Mouse (Mus musculus): ENCODE measurements around the gene Pin1. TPM values are rescaled to one million over a fixed set of nuclear protein-coding genes. Genes with fewer than 3 reads are reported as not detected.

The Pin1 gene
- polyA plus RNA-seq, 1 experiment from 2014 or later = 61.0 TPM

DNA sequence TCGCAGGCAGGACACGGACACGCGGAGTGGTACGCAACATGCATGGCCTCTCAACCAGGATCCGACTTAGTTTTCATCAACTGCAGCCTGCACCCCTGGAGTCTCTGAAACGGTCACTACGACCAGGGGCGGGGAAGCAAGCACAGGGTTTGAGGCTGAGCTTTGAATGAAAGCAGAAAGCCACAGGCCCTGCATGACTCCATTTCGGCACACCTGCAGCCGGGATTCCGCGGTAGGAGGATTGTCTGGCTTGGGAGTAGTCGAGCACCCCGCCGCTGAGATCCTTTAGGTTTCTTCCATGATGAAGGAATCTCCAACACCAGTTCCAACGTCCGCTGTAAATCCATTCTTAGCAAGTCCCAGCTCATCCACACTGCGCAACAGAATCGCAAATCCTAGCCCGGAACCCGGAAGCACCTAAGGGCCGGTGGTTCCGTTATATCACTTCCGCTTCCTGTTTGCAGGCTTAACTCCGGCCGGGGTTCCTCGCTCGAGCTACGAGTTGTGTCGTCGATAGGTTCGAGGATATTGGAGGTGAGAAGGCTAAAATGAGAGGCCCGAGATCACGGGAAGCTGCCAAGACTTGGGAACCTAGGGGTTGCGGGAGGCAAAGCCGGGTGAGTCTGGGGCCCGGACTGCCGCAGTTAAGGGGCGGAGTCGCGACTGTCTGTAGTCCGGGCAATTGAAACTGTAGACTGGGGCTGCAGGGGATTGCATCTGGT is 7.4 kb upstream of the Pin1 start, which contains the start of gene Fbxl12:
Gene Fbxl12, minus strand, starts transcription at position 408 of the 722 bp plus-strand sequence.
- Histone ChIP-seq H3K9me3 (replicated peaks; ENCODE audit: control insufficient read depth, low read length, poor library complexity, severe bottlenecking) (no peaks in the 10 kb centered on the region), H3K27me3 (ENCODE audit: control insufficient read depth, insufficient read depth, low read depth, low read length) (no peaks in the 10 kb centered on the region), H3K4me2 (ENCODE audit: low read length) (peak within 1 kb of the TSS; percentile 99), H3K9ac (ENCODE audit: low read depth, low read length) (peak within 1 kb of the TSS; percentile 89), H3K27ac (ENCODE audit: low read length) (peak within 1 kb of the TSS; percentile 89), H3K4me1 (ENCODE audit: control insufficient read depth, insufficient read depth, low read length) (peaks cover 32% of the 10 kb centered on the region), H3K36me3 (ENCODE audit: control insufficient read depth, insufficient read depth, low read length) (peaks cover 7% of the 10 kb centered on the region; the same call in 1 of the 2 replicates), H3K4me3 (ENCODE audit: low read depth, low read length) (peak within 1 kb of the TSS; percentile 84)
- under 1% methylated on average over 43 of the region's 43 CpGs for WGBS
- ATAC-seq = peak; percentile 29

DNA sequence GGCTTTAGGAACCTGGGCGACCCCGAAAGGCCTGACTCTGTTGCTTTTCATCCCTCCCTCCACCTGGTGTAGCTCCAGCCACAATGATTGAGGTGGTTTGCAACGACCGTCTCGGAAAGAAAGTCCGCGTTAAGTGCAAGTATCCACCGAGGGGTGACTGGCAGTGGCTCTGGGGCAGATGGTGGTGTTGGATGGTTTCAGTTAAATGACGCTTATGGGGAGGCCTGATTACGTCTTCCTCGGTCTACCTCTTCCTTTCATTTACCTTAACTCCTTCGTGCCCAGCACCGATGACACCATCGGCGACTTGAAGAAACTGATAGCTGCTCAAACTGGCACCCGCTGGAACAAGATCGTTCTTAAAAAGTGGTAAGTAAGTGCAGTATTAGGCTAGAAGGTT is 6.8 kb upstream of the Pin1 start:
- peaks cover 7% of the 10 kb centered on the region; the same call in 1 of the 2 replicates for H3K36me3 ChIP-seq (ENCODE audit: control insufficient read depth, insufficient read depth, low read length)
- H3K4me2 ChIP-seq (ENCODE audit: low read length) = peak overlapping the region; percentile 99
- WGBS = 6% methylated on average over 17 of the region's 17 CpGs
- peak overlapping the region; percentile 89 for H3K27ac ChIP-seq (ENCODE audit: low read length)
- ATAC-seq = no peak
- peak overlapping the region; percentile 89 for H3K9ac ChIP-seq (ENCODE audit: low read depth, low read length)
- H3K9me3 ChIP-seq (replicated peaks; ENCODE audit: control insufficient read depth, low read length, poor library complexity, severe bottlenecking) = no peaks in the 10 kb centered on the region
- H3K4me3 ChIP-seq (ENCODE audit: low read depth, low read length) = peak overlapping the region; percentile 84
- peaks cover 28% of the 10 kb centered on the region for H3K4me1 ChIP-seq (ENCODE audit: control insufficient read depth, insufficient read depth, low read length)
- no peaks in the 10 kb centered on the region for H3K27me3 ChIP-seq (ENCODE audit: control insufficient read depth, insufficient read depth, low read depth, low read length)

DNA sequence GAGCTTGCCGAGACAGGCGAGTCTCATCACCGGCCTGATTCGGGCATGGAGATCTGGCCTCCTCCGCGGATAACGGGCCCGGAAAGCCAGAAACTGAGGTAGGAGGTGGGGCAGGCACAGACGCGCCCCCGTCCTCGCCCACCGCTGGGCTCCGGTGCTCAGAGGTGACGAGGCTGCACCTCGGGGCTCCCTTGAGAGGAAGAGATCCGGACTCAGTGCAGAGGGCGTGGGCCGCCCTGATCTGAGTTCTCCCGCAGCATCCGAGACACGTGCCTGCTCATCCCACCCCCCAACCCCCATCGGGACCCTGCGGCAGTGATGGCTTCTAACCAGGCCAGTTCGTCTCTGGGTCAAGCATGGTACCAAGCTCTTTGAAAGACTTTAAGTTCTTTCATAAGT is 364 bp downstream of the Pin1 start:
- under 1% methylated on average over 21 of the region's 25 CpGs for WGBS
- Histone ChIP-seq H3K9me3 (replicated peaks; ENCODE audit: control insufficient read depth, low read length, poor library complexity, severe bottlenecking) (no peaks in the 10 kb centered on the region), H3K27me3 (ENCODE audit: control insufficient read depth, insufficient read depth, low read depth, low read length) (no peaks in the 10 kb centered on the region), H3K4me2 (ENCODE audit: low read length) (peak overlapping the region; percentile 84), H3K4me3 (ENCODE audit: low read depth, low read length) (peak overlapping the region; percentile 98), H3K27ac (ENCODE audit: low read length) (peak overlapping the region; percentile 67), H3K9ac (ENCODE audit: low read depth, low read length) (peak overlapping the region; percentile 86), H3K36me3 (ENCODE audit: control insufficient read depth, insufficient read depth, low read length) (peaks cover 14% of the 10 kb centered on the region), H3K4me1 (ENCODE audit: control insufficient read depth, insufficient read depth, low read length) (peaks cover 30% of the 10 kb centered on the region)
- ATAC-seq = peak; percentile 41

DNA sequence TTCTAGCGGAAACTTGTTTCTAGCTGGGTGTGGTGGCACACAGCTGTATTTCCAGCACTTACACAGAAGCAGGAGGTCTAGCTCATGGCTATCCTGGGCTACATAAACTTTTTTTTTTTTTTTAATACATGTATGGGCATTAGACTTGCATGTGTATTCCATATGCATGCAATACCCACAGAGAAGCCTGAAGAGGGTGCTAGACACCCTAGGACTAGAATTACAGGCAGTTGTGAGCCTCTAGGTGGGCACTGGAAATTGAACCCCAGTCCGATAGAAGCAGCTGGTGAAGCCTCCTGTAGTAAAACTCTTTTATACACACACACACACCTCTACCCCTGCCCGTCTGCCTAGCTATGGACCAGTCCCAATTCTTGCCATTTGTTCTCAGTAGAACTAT is 2.0 kb downstream of the Pin1 start:
- Histone ChIP-seq H3K27me3 (ENCODE audit: control insufficient read depth, insufficient read depth, low read depth, low read length) (no peaks in the 10 kb centered on the region), H3K4me1 (ENCODE audit: control insufficient read depth, insufficient read depth, low read length) (peaks cover 30% of the 10 kb centered on the region), H3K27ac (ENCODE audit: low read length) (no peak overlapping the region), H3K4me3 (ENCODE audit: low read depth, low read length) (no peak overlapping the region), H3K9ac (ENCODE audit: low read depth, low read length) (no peak overlapping the region), H3K9me3 (replicated peaks; ENCODE audit: control insufficient read depth, low read length, poor library complexity, severe bottlenecking) (no peaks in the 10 kb centered on the region), H3K36me3 (ENCODE audit: control insufficient read depth, insufficient read depth, low read length) (peaks cover 10% of the 10 kb centered on the region), H3K4me2 (ENCODE audit: low read length) (no peak overlapping the region; the same call in 1 of the 2 replicates)
- WGBS = 92% methylated on average over 3 of the region's 3 CpGs
- no peak for ATAC-seq

DNA sequence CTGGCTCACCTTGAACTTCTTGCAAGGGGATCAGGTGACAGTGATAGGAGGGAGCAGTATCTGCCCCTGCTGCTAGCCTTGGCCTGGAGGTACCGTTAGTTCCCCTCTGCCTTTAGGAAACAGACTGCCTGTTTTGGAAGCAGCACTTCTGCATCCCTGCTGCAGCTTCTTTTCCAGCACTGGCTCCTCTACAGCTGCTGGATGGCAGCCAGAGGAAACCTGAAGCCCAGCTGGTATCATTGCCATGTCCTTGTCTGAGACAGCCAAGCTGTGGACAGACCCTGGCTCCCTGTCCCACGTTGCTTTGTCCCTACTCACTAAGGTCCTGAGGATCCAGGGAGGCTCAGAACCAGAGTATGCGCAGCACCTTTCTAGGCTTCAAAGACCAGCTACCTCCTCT is 5.7 kb downstream of the Pin1 start:
- Histone ChIP-seq H3K27ac (ENCODE audit: low read length) (no peak overlapping the region), H3K4me1 (ENCODE audit: control insufficient read depth, insufficient read depth, low read length) (peaks cover 24% of the 10 kb centered on the region), H3K36me3 (ENCODE audit: control insufficient read depth, insufficient read depth, low read length) (peaks cover 15% of the 10 kb centered on the region), H3K27me3 (ENCODE audit: control insufficient read depth, insufficient read depth, low read depth, low read length) (no peaks in the 10 kb centered on the region), H3K4me2 (ENCODE audit: low read length) (no peak overlapping the region), H3K9ac (ENCODE audit: low read depth, low read length) (no peak overlapping the region), H3K4me3 (ENCODE audit: low read depth, low read length) (no peak overlapping the region), H3K9me3 (replicated peaks; ENCODE audit: control insufficient read depth, low read length, poor library complexity, severe bottlenecking) (no peaks in the 10 kb centered on the region)
- ATAC-seq = no peak
- WGBS = 95% methylated on average over 3 of the region's 3 CpGs

DNA sequence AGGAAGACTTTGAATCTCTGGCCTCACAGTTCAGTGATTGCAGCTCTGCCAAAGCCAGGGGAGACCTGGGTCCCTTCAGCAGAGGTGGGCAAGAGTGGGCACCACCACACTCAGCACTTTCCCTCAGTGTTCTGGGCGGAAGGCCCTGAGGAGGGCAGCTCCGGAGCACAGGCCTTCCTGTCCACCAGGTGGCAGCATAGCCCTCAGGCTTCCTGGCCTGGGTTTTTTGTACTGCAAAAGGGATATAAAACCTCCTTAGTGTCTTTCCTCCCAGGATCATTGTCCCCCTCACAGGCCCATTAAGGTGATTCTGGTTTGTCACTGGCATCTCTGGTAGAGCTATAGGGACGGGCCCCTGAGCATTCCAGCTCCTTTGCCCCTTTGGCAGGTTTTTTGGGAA is 10.4 kb downstream of the Pin1 start:
- Histone ChIP-seq H3K27ac (ENCODE audit: low read length) (no peak overlapping the region), H3K4me3 (ENCODE audit: low read depth, low read length) (no peak overlapping the region), H3K36me3 (ENCODE audit: control insufficient read depth, insufficient read depth, low read length) (peaks cover 16% of the 10 kb centered on the region), H3K27me3 (ENCODE audit: control insufficient read depth, insufficient read depth, low read depth, low read length) (no peaks in the 10 kb centered on the region), H3K9ac (ENCODE audit: low read depth, low read length) (no peak overlapping the region), H3K4me2 (ENCODE audit: low read length) (no peak overlapping the region), H3K9me3 (replicated peaks; ENCODE audit: control insufficient read depth, low read length, poor library complexity, severe bottlenecking) (no peaks in the 10 kb centered on the region), H3K4me1 (ENCODE audit: control insufficient read depth, insufficient read depth, low read length) (peaks cover 16% of the 10 kb centered on the region)
- ATAC-seq = peak; percentile 40; the same call in 1 of the 2 replicates
- WGBS = 47% methylated on average over 3 of the region's 3 CpGs

DNA sequence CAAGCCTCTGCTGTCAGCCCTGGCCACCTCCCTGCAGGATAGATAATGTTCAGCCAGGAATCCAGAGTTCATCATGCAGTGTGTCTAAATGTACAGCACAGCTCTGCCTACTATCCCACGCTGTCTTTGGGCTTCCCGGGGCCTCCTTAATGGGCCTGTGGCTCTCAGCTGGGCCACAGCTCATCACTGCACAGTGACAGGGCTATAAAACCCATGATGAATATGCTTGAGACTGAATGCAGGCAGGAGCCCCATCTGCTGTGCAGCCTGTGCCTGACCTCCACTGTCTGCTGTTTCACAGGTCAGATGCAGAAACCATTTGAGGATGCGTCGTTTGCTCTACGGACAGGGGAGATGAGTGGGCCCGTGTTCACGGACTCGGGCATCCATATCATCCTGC is 11.0 kb downstream of the Pin1 start:
- no peak overlapping the region for H3K4me3 ChIP-seq (ENCODE audit: low read depth, low read length)
- no peak overlapping the region for H3K4me2 ChIP-seq (ENCODE audit: low read length)
- ATAC-seq = no peak
- H3K9ac ChIP-seq (ENCODE audit: low read depth, low read length) = no peak overlapping the region
- peaks cover 16% of the 10 kb centered on the region for H3K36me3 ChIP-seq (ENCODE audit: control insufficient read depth, insufficient read depth, low read length)
- WGBS = 71% methylated on average over 8 of the region's 8 CpGs
- no peaks in the 10 kb centered on the region for H3K27me3 ChIP-seq (ENCODE audit: control insufficient read depth, insufficient read depth, low read depth, low read length)
- H3K4me1 ChIP-seq (ENCODE audit: control insufficient read depth, insufficient read depth, low read length) = peaks cover 16% of the 10 kb centered on the region
- no peaks in the 10 kb centered on the region for H3K9me3 ChIP-seq (replicated peaks; ENCODE audit: control insufficient read depth, low read length, poor library complexity, severe bottlenecking)
- H3K27ac ChIP-seq (ENCODE audit: low read length) = peak overlapping the region; percentile 67; the same call in 1 of the 2 replicates

DNA sequence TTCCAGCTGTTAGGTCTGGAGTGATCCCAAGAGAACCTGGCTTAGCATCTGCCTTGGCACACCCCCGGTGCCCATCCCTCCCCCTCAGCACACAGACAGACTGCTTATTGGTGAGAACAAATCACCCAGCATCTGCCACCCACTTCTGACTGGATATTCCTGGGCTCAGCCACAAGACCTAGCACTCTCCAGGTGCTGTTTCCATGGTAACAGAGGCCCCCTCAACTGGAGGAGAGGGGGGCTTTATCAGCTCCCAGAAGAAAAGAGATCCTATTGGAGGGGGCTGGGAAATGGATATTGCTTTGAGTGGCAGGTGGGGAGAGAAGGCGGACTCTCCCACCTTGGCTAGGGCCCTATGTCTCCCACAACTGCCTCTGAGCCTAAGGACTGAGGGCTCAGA is 12.1 kb downstream of the Pin1 start:
- WGBS = 79% methylated on average over 2 of the region's 2 CpGs

DNA sequence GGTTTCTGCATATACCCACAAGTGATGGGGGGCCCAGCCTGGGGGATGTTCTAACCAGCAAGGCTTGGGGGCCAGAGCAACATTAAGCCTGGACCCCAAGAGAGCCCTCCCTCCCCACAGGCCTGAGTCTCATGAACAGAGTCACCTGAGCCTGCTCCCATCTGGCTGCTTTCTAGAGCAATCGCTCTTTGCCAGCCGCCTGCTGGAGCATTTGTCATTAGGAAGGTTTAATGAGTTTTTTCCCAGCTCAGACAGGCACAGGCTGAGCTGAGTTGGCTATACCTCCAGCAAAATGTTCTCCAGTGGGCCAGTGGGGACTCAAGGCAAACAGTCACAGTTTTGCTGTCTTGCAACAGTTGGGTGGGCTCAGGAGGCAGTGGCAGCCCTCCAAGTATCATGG is 12.5 kb downstream of the Pin1 start:
- ATAC-seq = no peak; the same call in 1 of the 2 replicates
- no peak overlapping the region for H3K9ac ChIP-seq (ENCODE audit: low read depth, low read length)
- H3K27me3 ChIP-seq (ENCODE audit: control insufficient read depth, insufficient read depth, low read depth, low read length) = no peaks in the 10 kb centered on the region
- 58% methylated on average over 2 of the region's 2 CpGs for WGBS
- no peaks in the 10 kb centered on the region for H3K9me3 ChIP-seq (replicated peaks; ENCODE audit: control insufficient read depth, low read length, poor library complexity, severe bottlenecking)
- peaks cover 16% of the 10 kb centered on the region for H3K4me1 ChIP-seq (ENCODE audit: control insufficient read depth, insufficient read depth, low read length)
- peak overlapping the region; percentile 67 for H3K27ac ChIP-seq (ENCODE audit: low read length)
- H3K4me2 ChIP-seq (ENCODE audit: low read length) = no peak overlapping the region
- no peak overlapping the region for H3K4me3 ChIP-seq (ENCODE audit: low read depth, low read length)
- H3K36me3 ChIP-seq (ENCODE audit: control insufficient read depth, insufficient read depth, low read length) = peaks cover 18% of the 10 kb centered on the region

More for the DNA sequence above, 12.1 kb downstream of the Pin1 start:
- H3K4me3 ChIP-seq (ENCODE audit: low read depth, low read length) = no peak overlapping the region
- no peak overlapping the region for H3K4me2 ChIP-seq (ENCODE audit: low read length)
- H3K27me3 ChIP-seq (ENCODE audit: control insufficient read depth, insufficient read depth, low read depth, low read length) = no peaks in the 10 kb centered on the region
- peaks cover 18% of the 10 kb centered on the region for H3K36me3 ChIP-seq (ENCODE audit: control insufficient read depth, insufficient read depth, low read length)
- peak; percentile 55 for ATAC-seq
- no peaks in the 10 kb centered on the region for H3K9me3 ChIP-seq (replicated peaks; ENCODE audit: control insufficient read depth, low read length, poor library complexity, severe bottlenecking)
- H3K9ac ChIP-seq (ENCODE audit: low read depth, low read length) = peak overlapping the region; percentile 47; the same call in 1 of the 2 replicates
- H3K4me1 ChIP-seq (ENCODE audit: control insufficient read depth, insufficient read depth, low read length) = peaks cover 16% of the 10 kb centered on the region
- peak overlapping the region; percentile 67 for H3K27ac ChIP-seq (ENCODE audit: low read length)

All from midbrain, embryonic 16.5 days (tissue).